Comparison of ENCODE assay signal across 8 mouse cellular contexts in the genomic region with DNA sequence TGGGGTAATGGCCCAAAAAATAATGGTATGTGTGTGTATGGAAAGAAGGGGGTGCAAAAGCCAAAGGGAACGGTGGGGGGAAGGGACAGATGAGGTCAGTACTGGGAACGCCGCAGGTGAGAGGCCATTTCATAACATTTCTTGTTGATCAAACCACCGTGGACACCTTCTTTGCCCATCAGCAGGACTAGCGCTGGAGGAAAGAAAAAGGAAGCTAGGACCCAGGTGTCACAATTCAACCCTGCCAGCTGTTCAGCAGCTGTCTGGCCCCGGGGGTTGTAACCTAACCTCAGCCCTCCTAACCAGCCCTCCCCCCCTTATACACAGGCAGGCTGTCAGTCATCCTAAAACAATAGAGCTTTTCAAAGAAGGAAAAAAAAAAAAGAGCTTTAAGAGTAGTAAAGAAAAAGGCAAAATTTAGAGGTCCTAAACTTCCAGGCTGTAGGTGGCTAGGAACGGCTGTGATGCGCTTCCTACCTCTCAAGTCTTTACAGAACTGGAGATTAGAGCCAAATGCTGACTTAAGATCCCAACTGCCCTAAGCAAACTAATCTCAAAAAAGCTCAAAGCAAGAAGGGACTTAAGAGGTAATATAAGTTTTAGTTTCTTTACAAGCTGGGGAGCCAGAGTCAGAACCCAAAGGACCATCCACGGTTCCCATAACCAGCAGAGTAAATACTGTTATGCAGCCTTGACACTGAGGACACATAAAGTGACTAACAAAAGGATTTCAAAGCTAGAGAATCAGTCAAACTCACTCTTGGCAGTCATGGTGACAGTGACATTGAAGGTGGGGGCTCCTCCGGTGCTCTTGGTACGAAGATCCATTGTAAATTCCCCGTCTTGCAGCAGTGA. TPM values are rescaled to one million over a fixed set of nuclear protein-coding genes. Genes with fewer than 3 reads are reported as not detected.
DNase-seq lines count a peak whose midpoint lies in the region; ATAC-seq lines count a peak whose summit lies in the region.

No protein-coding gene starts in this region.

- ATAC-seq in lung, embryonic 16.5 days (ENCODE audit: low read depth) = no peak
- no peak for ATAC-seq in hindbrain, embryonic 12.5 days (ENCODE audit: low FRiP score)
- no peak for ATAC-seq in midbrain, embryonic 12.5 days (ENCODE audit: low FRiP score, low read depth)
- ATAC-seq in granulocyte monocyte progenitor cell, adult 5-6 weeks (replicated peaks; ENCODE audit: poor library complexity, severe bottlenecking) = no peak

- peak overlapping the region; percentile 99; the same call in 1 of the 2 replicates for H3K27ac ChIP-seq in lung, embryonic 16.5 days (ENCODE audit: low read length)
- H3K27ac ChIP-seq in hindbrain, embryonic 12.5 days = 0 out of 2 replicates have a peak overlapping the region, but pooled peaks have one; percentile 98
- 0 out of 2 replicates have a peak overlapping the region, but pooled peaks have one; percentile 97 for H3K27ac ChIP-seq in midbrain, embryonic 12.5 days (replicated peaks)

- 43% methylated on average over 12 of the region's 12 CpGs for WGBS in lung, embryonic 16.5 days
- 58% methylated on average over 12 of the region's 12 CpGs for WGBS in hindbrain, embryonic 12.5 days
- 76% methylated on average over 12 of the region's 12 CpGs for WGBS in midbrain, embryonic 12.5 days

- peak overlapping the region; percentile 73 for H3K4me2 ChIP-seq in lung, embryonic 16.5 days (ENCODE audit: low read depth, low read length)
- H3K4me2 ChIP-seq in hindbrain, embryonic 12.5 days (replicated peaks) = peak overlapping the region; percentile 98
- peak overlapping the region; percentile 94 for H3K4me2 ChIP-seq in midbrain, embryonic 12.5 days (replicated peaks)

- peaks cover 56% of the 10 kb centered on the region for H3K4me1 ChIP-seq in lung, embryonic 16.5 days (replicated peaks; ENCODE audit: control insufficient read depth, insufficient read depth, low read length)
- peaks cover 58% of the 10 kb centered on the region for H3K4me1 ChIP-seq in hindbrain, embryonic 12.5 days
- peaks cover 57% of the 10 kb centered on the region for H3K4me1 ChIP-seq in midbrain, embryonic 12.5 days

- peak overlapping the region; percentile 100 for H3K4me3 ChIP-seq in lung, embryonic 16.5 days (ENCODE audit: low read length)
- peak overlapping the region; percentile 99 for H3K4me3 ChIP-seq in hindbrain, embryonic 12.5 days
- H3K4me3 ChIP-seq in midbrain, embryonic 12.5 days = peak overlapping the region; percentile 99

- peaks cover 35% of the 10 kb centered on the region for H3K36me3 ChIP-seq in lung, embryonic 16.5 days (ENCODE audit: control insufficient read depth, insufficient read depth, low read length)
- peaks cover 37% of the 10 kb centered on the region for H3K36me3 ChIP-seq in hindbrain, embryonic 12.5 days
- peaks cover 43% of the 10 kb centered on the region for H3K36me3 ChIP-seq in midbrain, embryonic 12.5 days

- H3K9ac ChIP-seq in lung, embryonic 16.5 days (ENCODE audit: low read length) = peak overlapping the region; percentile 100
- peak overlapping the region; percentile 92 for H3K9ac ChIP-seq in hindbrain, embryonic 12.5 days
- peak overlapping the region; percentile 98 for H3K9ac ChIP-seq in midbrain, embryonic 12.5 days (replicated peaks)

- no peaks in the 10 kb centered on the region for H3K27me3 ChIP-seq in lung, embryonic 16.5 days (ENCODE audit: control insufficient read depth, insufficient read depth, low read depth, low read length)
- no peaks in the 10 kb centered on the region for H3K27me3 ChIP-seq in hindbrain, embryonic 12.5 days
- H3K27me3 ChIP-seq in midbrain, embryonic 12.5 days = peaks cover 8% of the 10 kb centered on the region; the same call in 1 of the 2 replicates

- H3K9me3 ChIP-seq in lung, embryonic 16.5 days (ENCODE audit: control insufficient read depth, low read length) = no peaks in the 10 kb centered on the region
- H3K9me3 ChIP-seq in hindbrain, embryonic 12.5 days (replicated peaks) = no peaks in the 10 kb centered on the region
- H3K9me3 ChIP-seq in midbrain, embryonic 12.5 days = no peaks in the 10 kb centered on the region

- peak; percentile 24 for DNase-seq in cerebellum, adult 11 months
- no peak for DNase-seq in cerebellum, postnatal 14 days
- DNase-seq in lung, postnatal 14 days = no peak
- no peak for DNase-seq in layer of hippocampus, postnatal 14 days (ENCODE audit: low spot score in 2 of 2)

RNA-seq across cellular contexts. Expression of a gene that starts 2.2 kb away (rescaled TPM):
- polyA plus RNA-seq in lung, embryonic 16.5 days (2015; fragmentation: Nextera tagmentation; extraction: Ambion mirVana) = 1,825 and 2,189 TPM in 2 replicates
- 1,190 and 1,267 TPM in 2 replicates for polyA plus RNA-seq in hindbrain, embryonic 12.5 days (2016; fragmentation: Nextera tagmentation; extraction: Ambion mirVana)
- polyA plus RNA-seq in midbrain, embryonic 12.5 days (2016; fragmentation: Nextera tagmentation; extraction: Ambion mirVana) = 1,047 and 1,099 TPM in 2 replicates
- total RNA-seq in granulocyte monocyte progenitor cell, adult 5-6 weeks (2014; fragmentation: Nextera tagmentation) = 1,205 and 1,364 TPM in 2 replicates
- 425 and 461 TPM in 2 replicates for total RNA-seq in granulocyte monocyte progenitor cell, adult 5-6 weeks (2017)
- 100 to 1,000 TPM; 340 to 380 TPM for total RNA-seq in layer of hippocampus, postnatal 14 days (2021)

RNA-seq across cellular contexts. Expression of a gene that starts 4.7 kb away (rescaled TPM):
- 37.9 and 56.8 TPM in 2 replicates for polyA plus RNA-seq in lung, embryonic 16.5 days (2015; fragmentation: Nextera tagmentation; extraction: Ambion mirVana)
- 14.9 and 18.5 TPM in 2 replicates for polyA plus RNA-seq in hindbrain, embryonic 12.5 days (2016; fragmentation: Nextera tagmentation; extraction: Ambion mirVana)
- 12.0 and 12.7 TPM in 2 replicates for polyA plus RNA-seq in midbrain, embryonic 12.5 days (2016; fragmentation: Nextera tagmentation; extraction: Ambion mirVana)
- 14.9 and 18.9 TPM in 2 replicates for total RNA-seq in granulocyte monocyte progenitor cell, adult 5-6 weeks (2014; fragmentation: Nextera tagmentation)
- total RNA-seq in granulocyte monocyte progenitor cell, adult 5-6 weeks (2017) = 4.5 and 5.9 TPM in 2 replicates
- total RNA-seq in layer of hippocampus, postnatal 14 days (2021) = 10 to 100 TPM in 1 of 2 experiments, 1 to 10 TPM in 1; 5.9 to 10.1 TPM

RNA-seq across cellular contexts. Expression of a gene that starts 5.0 kb away (rescaled TPM):
- polyA plus RNA-seq in lung, embryonic 16.5 days (2015; fragmentation: Nextera tagmentation; extraction: Ambion mirVana) = 156 and 171 TPM in 2 replicates
- 145 and 148 TPM in 2 replicates for polyA plus RNA-seq in hindbrain, embryonic 12.5 days (2016; fragmentation: Nextera tagmentation; extraction: Ambion mirVana)
- polyA plus RNA-seq in midbrain, embryonic 12.5 days (2016; fragmentation: Nextera tagmentation; extraction: Ambion mirVana) = 138 and 149 TPM in 2 replicates
- total RNA-seq in granulocyte monocyte progenitor cell, adult 5-6 weeks (2014; fragmentation: Nextera tagmentation) = 80.9 and 91.7 TPM in 2 replicates
- 63.3 and 67.7 TPM in 2 replicates for total RNA-seq in granulocyte monocyte progenitor cell, adult 5-6 weeks (2017)
- total RNA-seq in layer of hippocampus, postnatal 14 days (2021) = 100 to 1,000 TPM; 124 to 127 TPM

RNA-seq across cellular contexts. Expression of a gene that starts 5.2 kb away (rescaled TPM):
- polyA plus RNA-seq in lung, embryonic 16.5 days (2015; fragmentation: Nextera tagmentation; extraction: Ambion mirVana) = 129 and 134 TPM in 2 replicates
- polyA plus RNA-seq in hindbrain, embryonic 12.5 days (2016; fragmentation: Nextera tagmentation; extraction: Ambion mirVana) = 96.0 and 102 TPM in 2 replicates
- polyA plus RNA-seq in midbrain, embryonic 12.5 days (2016; fragmentation: Nextera tagmentation; extraction: Ambion mirVana) = 96.6 and 101 TPM in 2 replicates
- 35.4 and 51.1 TPM in 2 replicates for total RNA-seq in granulocyte monocyte progenitor cell, adult 5-6 weeks (2014; fragmentation: Nextera tagmentation)
- total RNA-seq in granulocyte monocyte progenitor cell, adult 5-6 weeks (2017) = 32.7 and 34.6 TPM in 2 replicates
- total RNA-seq in layer of hippocampus, postnatal 14 days (2021) = 10 to 100 TPM; 70.2 to 72.3 TPM

RNA-seq across cellular contexts. Expression of a gene that starts 13.3 kb away (rescaled TPM):
- 0.35 and 0.50 TPM in 2 replicates for polyA plus RNA-seq in lung, embryonic 16.5 days (2015; fragmentation: Nextera tagmentation; extraction: Ambion mirVana)
- polyA plus RNA-seq in hindbrain, embryonic 12.5 days (2016; fragmentation: Nextera tagmentation; extraction: Ambion mirVana) = 0.10 and 0.38 TPM in 2 replicates
- polyA plus RNA-seq in midbrain, embryonic 12.5 days (2016; fragmentation: Nextera tagmentation; extraction: Ambion mirVana) = 0.35 and 0.37 TPM in 2 replicates
- not detected in 2 replicates for total RNA-seq in granulocyte monocyte progenitor cell, adult 5-6 weeks (2014; fragmentation: Nextera tagmentation)
- not detected in 2 replicates for total RNA-seq in granulocyte monocyte progenitor cell, adult 5-6 weeks (2017)
- not detected for total RNA-seq in layer of hippocampus, postnatal 14 days (2021)
